Mouse (Mus musculus): ENCODE data around the gene Tsc22d1.

DNA sequence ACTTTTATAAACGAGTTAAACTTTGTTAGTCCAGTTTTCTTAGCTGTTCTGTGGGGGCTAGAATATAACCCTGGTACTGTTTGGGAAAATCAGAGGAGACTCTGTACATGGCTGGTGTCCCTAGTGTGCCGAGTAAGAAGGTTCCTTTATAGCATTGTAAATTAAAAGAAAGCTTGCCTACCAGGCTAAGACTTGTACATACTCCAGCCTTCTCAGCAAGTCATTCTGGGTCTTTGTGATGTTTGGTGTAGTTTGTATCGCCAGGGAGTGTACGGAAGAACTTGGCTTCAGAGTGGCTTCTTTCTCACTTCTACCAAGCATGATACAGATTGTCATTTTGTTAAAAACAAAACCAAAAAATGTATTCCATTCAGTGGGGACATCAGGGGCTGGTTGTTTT, 17.2 kb downstream of the Tsc22d1 start:
- no peak for TF ChIP-seq POLR2A (IDR thresholded peaks at IDR 0.05; ENCODE audit: extremely low read depth, insufficient read depth, low read length)
- TF ChIP-seq CTCF (IDR thresholded peaks at IDR 0.05; ENCODE audit: extremely low read depth, insufficient read depth, low read length) = no peak

Measured in cortical plate, adult 2 months (tissue).